Mouse (Mus musculus) heart, postnatal 0 days (tissue): Measurements from ENCODE around the gene Ror2. TPM values are rescaled to one million over a fixed set of nuclear protein-coding genes. Genes with fewer than 3 reads are reported as not detected.

ENCODE experiments used
- ATAC-seq: fragments of 200-750 bp; cut with Nextera tagmentation; 2 replicates; pipeline ENCODE4 v1.8.0; 2017; ENCODE audit warnings: low read depth, moderate number of reproducible peaks, moderate library complexity; ENCODE audit not compliant: insufficient read depth
- DNase-seq: peaks from one replicate; pipeline ENCODE4 v3.0.0-alpha.2; 2016; ENCODE audit warnings: low spot score
- H3K27ac ChIP-seq: fragments of 300-500 bp; sonication (generic); 2 replicates; pipeline ENCODE4 v1.5.1; 2014; ENCODE audit warnings: low read depth, mild to moderate bottlenecking
- H3K27me3 ChIP-seq: fragments of 300-500 bp; sonication (generic); 2 replicates; pipeline ENCODE4 v1.6.1; 2014; ENCODE audit warnings: low read length, mixed read lengths; ENCODE audit not compliant: control insufficient read depth, insufficient read depth
- H3K36me3 ChIP-seq: fragments of 300-500 bp; sonication (generic); replicated peaks from 2 replicates; pipeline ENCODE4 v1.6.1; 2014; ENCODE audit warnings: low read length, mixed read lengths; ENCODE audit not compliant: control insufficient read depth, insufficient read depth
- H3K4me1 ChIP-seq: fragments of 300-500 bp; sonication (generic); 2 replicates; pipeline ENCODE4 v1.6.1; 2014; ENCODE audit warnings: antibody characterized with exemption; ENCODE audit not compliant: control insufficient read depth, insufficient read depth
- H3K4me2 ChIP-seq: fragments of 300-500 bp; sonication (generic); 2 replicates; pipeline ENCODE4 v1.6.1; 2014; ENCODE audit warnings: low read depth, mild to moderate bottlenecking, low read length, moderate library complexity
- H3K4me3 ChIP-seq: fragments of 300-500 bp; sonication (generic); 2 replicates; pipeline ENCODE4 v1.5.1; 2014; ENCODE audit warnings: low read depth, low read length
- H3K9ac ChIP-seq: fragments of 300-500 bp; sonication (generic); replicated peaks from 2 replicates; pipeline ENCODE4 v1.6.1; 2014; ENCODE audit warnings: low read depth, low read length, mixed read lengths
- H3K9me3 ChIP-seq: fragments of 300-500 bp; sonication (generic); replicated peaks from 2 replicates; pipeline ENCODE4 v1.6.1; 2016; ENCODE audit warnings: low read length; ENCODE audit not compliant: control insufficient read depth
- CTCF ChIP-seq: IDR thresholded peaks from 2 replicates; pipeline ENCODE4 v1.5.1; 2016; ENCODE audit warnings: antibody characterized with exemption, control low read depth, low read depth
- EP300 ChIP-seq: IDR thresholded peaks from 2 replicates; pipeline ENCODE4 v1.6.1; 2016; ENCODE audit warnings: antibody characterized with exemption, low read depth
- WGBS: fragments of 180-500 bp; shearing (Covaris S2); extraction: QIAGEN DNeasy Blood & Tissue Kit; methylation state at CpG from one replicate; pipeline ENCODE4 v1.1.7; 2014; 5-methylcytosine and 5-hydroxymethylcytosine counted together
- polyA plus RNA-seq: library from polyadenylated mRNA; unstranded; fragments of >200 nt; fragmentation: Nextera tagmentation; extraction: Ambion mirVana; gene quantifications from 2 replicates; pipeline ENCODE4 v1.2.1, GENCODE M21; 2015
- total RNA-seq: library from RNA; depleted of rRNA; stranded (reverse); fragments of >200 nt; gene quantifications from 2 replicates; pipeline ENCODE4 v1.2.3, GENCODE M21; 2014; ENCODE audit warnings: low replicate concordance

Gene Ror2
- total and polyA plus RNA-seq, 2 experiments from 2014 or later: 6.6 to 19.1 TPM

- Histone ChIP-seq H3K36me3 (peaks cover 7% of the 10 kb centered on the region; the same call in 1 of the 2 replicates), H3K9me3 (no peaks in the 10 kb centered on the region), H3K27me3 (no peaks in the 10 kb centered on the region), H3K27ac (no peak overlapping the region), H3K9ac (no peak overlapping the region), H3K4me1 (peaks cover 14% of the 10 kb centered on the region), H3K4me2 (no peak overlapping the region), H3K4me3 (no peak overlapping the region)
- DNase-seq: no peak
- no peak for TF ChIP-seq CTCF
- TF ChIP-seq EP300: no peak
- 78% methylated on average over 3 of the region's 3 CpGs for WGBS
- no peak for ATAC-seq
Observed at GRCm38 (mm10) chr13:53145511-53145910, 140.4 kb downstream of the Ror2 start.

GRCm38 (mm10) chr13:53143076-53143475 lies 142.8 kb downstream of the Ror2 start:
- Histone ChIP-seq H3K36me3 (peaks cover 7% of the 10 kb centered on the region), H3K27ac (no peak overlapping the region), H3K4me2 (no peak overlapping the region), H3K9ac (no peak overlapping the region), H3K4me3 (no peak overlapping the region), H3K27me3 (no peaks in the 10 kb centered on the region), H3K9me3 (0 out of 2 replicates have a peak, but pooled peaks cover 2% of the 10 kb centered on the region), H3K4me1 (peaks cover 4% of the 10 kb centered on the region; the same call in 1 of the 2 replicates)
- ATAC-seq: no peak
- TF ChIP-seq EP300: no peak
- no peak for TF ChIP-seq CTCF
- 64% methylated on average over 5 of the region's 5 CpGs for WGBS
- no peak for DNase-seq

DNA sequence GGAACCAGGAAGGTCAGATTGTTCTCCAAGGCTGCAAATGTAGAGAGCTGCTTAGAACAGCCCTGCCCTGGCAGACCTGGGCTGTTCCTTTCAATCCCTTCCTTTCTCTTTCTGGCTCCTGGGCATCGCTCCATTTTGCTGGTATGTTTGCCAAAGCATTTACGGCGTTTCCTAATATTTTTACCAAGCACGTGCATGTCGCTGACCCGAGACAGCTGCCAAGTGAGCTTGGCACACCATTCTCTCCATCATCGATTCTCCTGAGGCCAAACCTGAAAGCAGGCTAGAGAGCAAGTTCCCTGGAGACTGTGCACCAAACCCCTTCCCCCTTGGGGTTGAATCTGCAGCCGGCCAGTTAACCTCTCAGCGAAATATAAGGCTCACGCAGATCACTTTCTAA lies 143.7 kb downstream of the Ror2 start:
- H3K4me3 ChIP-seq: no peak overlapping the region
- H3K27ac ChIP-seq: no peak overlapping the region
- DNase-seq (no peak), ATAC-seq (no peak)
- TF ChIP-seq CTCF: no peak
- TF ChIP-seq EP300: no peak
- H3K4me2 ChIP-seq: no peak overlapping the region
- H3K4me1 ChIP-seq: no peaks in the 10 kb centered on the region
- H3K27me3 ChIP-seq: no peaks in the 10 kb centered on the region
- no peak overlapping the region for H3K9ac ChIP-seq
- 0 out of 2 replicates have a peak, but pooled peaks cover 3% of the 10 kb centered on the region for H3K9me3 ChIP-seq
- peaks cover 7% of the 10 kb centered on the region for H3K36me3 ChIP-seq
- 81% methylated on average over 10 of the region's 10 CpGs for WGBS

- 88% methylated on average over 2 of the region's 2 CpGs for WGBS
Observed at GRCm38 (mm10) chr13:53140298-53140697, 145.6 kb downstream of the Ror2 start.

DNA sequence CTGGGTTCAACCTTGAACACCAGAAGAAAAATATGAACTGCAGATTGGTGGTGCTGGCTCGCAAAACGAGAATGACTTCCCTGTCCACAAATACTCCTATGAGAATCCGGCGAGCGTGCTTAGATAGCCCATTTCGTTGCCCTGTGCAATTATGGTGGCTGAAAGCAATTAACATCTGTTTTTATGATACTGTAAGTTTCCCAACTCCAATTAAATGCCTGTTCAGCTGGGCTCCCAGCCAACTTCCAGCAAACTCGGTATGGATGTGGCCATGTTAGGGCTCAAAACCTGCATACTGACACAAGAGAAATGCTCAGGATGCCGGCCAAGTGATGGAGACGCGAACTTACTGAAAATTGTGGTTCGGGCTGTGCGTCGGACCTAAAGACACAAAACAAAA lies 155.4 kb downstream of the Ror2 start:
- H3K27me3 ChIP-seq: no peaks in the 10 kb centered on the region
- no peaks in the 10 kb centered on the region for H3K4me1 ChIP-seq
- H3K9ac ChIP-seq: no peak overlapping the region
- no peak overlapping the region for H3K27ac ChIP-seq
- no peak for ATAC-seq
- no peaks in the 10 kb centered on the region for H3K9me3 ChIP-seq
- no peak for DNase-seq
- no peak overlapping the region for H3K4me3 ChIP-seq
- 83% methylated on average over 13 of the region's 13 CpGs for WGBS
- peaks cover 14% of the 10 kb centered on the region for H3K36me3 ChIP-seq
- TF ChIP-seq CTCF (no peak), EP300 (no peak)
- no peak overlapping the region for H3K4me2 ChIP-seq

More at GRCm38 (mm10) chr13:53140298-53140697, 145.6 kb downstream of the Ror2 start:
- Histone ChIP-seq H3K9me3 (0 out of 2 replicates have a peak, but pooled peaks cover 3% of the 10 kb centered on the region), H3K9ac (no peak overlapping the region), H3K27ac (no peak overlapping the region), H3K27me3 (no peaks in the 10 kb centered on the region), H3K4me3 (no peak overlapping the region), H3K4me2 (no peak overlapping the region), H3K4me1 (no peaks in the 10 kb centered on the region), H3K36me3 (peaks cover 2% of the 10 kb centered on the region)
- TF ChIP-seq CTCF (no peak), EP300 (no peak)
- DNase-seq (no peak), ATAC-seq (no peak)

DNA sequence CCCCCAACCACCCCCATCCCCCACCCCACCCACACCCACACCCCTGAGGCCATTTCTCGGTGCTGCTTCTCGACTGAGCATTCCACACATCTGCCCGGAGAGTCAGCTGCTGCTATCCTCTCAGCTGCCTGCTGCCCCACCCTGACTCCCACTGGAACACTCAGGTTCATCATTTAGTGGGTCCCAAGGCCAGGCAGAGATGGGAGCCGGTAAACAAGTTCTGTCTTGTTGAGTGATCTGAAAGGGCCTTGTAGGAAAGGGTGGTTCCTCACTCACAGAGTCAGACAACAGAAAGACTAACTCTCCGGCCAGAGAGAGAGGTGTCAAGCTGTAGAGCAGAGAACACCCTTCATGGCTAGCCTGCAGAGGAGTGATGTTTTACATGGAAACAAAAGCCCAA lies 155.9 kb downstream of the Ror2 start:
- Histone ChIP-seq H3K4me2 (no peak overlapping the region), H3K9me3 (no peaks in the 10 kb centered on the region), H3K4me3 (no peak overlapping the region), H3K9ac (no peak overlapping the region), H3K4me1 (no peaks in the 10 kb centered on the region), H3K27me3 (no peaks in the 10 kb centered on the region), H3K36me3 (peaks cover 14% of the 10 kb centered on the region), H3K27ac (no peak overlapping the region)
- TF ChIP-seq CTCF (no peak), EP300 (no peak)
- no peak for DNase-seq
- ATAC-seq: no peak
- WGBS: 62% methylated on average over 5 of the region's 5 CpGs
